Mouse (Mus musculus): Measurements from ENCODE around the gene Tubg2.

GRCm38 (mm10) chr11:101176933-101177773 is 21.4 kb downstream of the Tubg2 start:
- no peak for TF ChIP-seq POLR2A (IDR thresholded peaks at IDR 0.05; ENCODE audit: borderline replicate concordance, extremely low read depth, low read depth, low read length)
- TF ChIP-seq CTCF (IDR thresholded peaks at IDR 0.05; ENCODE audit: insufficient read depth, low read length) = peak; percentile 63

Measured in lung, adult 2 months (tissue).